Mouse (Mus musculus) kidney, postnatal 14 days (tissue): Measurements from ENCODE around the gene Ttc38.
"Not testable (repeated sequence)": the region's sequence is repeated elsewhere in the genome, so short reads cannot be mapped to it uniquely, and the experiment has no call there.

Experiments used
- DNase-seq: peaks from one replicate; pipeline ENCODE4 v3.0.0; 2022; ENCODE audit warnings: mixed read lengths

Gene Ttc38

GRCm38 (mm10) chr15:85826676-85827075, 5.4 kb upstream of the Ttc38 start:
- DNase-seq, result no peak

- no peak for DNase-seq
Observed at GRCm38 (mm10) chr15:85828071-85828470, 4.0 kb upstream of the Ttc38 start.

GRCm38 (mm10) chr15:85829470-85829869, 2.6 kb upstream of the Ttc38 start:
- no peak for DNase-seq

GRCm38 (mm10) chr15:85832599-85832998, 493 bp downstream of the Ttc38 start:
- DNase-seq, result no peak

- no peak for DNase-seq
Observed at GRCm38 (mm10) chr15:85835335-85835734, 3.2 kb downstream of the Ttc38 start.

- no peak for DNase-seq
Observed at GRCm38 (mm10) chr15:85836887-85837286, 4.8 kb downstream of the Ttc38 start.

GRCm38 (mm10) chr15:85840983-85841382, 8.9 kb downstream of the Ttc38 start:
- DNase-seq, result peak; percentile 30

GRCm38 (mm10) chr15:85841796-85842360, 9.8 kb downstream of the Ttc38 start:
- peak; percentile 32 for DNase-seq

GRCm38 (mm10) chr15:85845071-85845470, 13.0 kb downstream of the Ttc38 start:
- no peak for DNase-seq

GRCm38 (mm10) chr15:85851656-85852392, 19.7 kb downstream of the Ttc38 start:
- DNase-seq, result no peak

- no peak for DNase-seq
Observed at GRCm38 (mm10) chr15:85858980-85859489, 26.9 kb downstream of the Ttc38 start.

GRCm38 (mm10) chr15:85859490-85860031, 27.5 kb downstream of the Ttc38 start, which contains the start of gene Gtse1:
Gene Gtse1 (plus strand): TSS chr15:85859745.
- peak; percentile 96 for DNase-seq

GRCm38 (mm10) chr15:85865913-85866312, 33.8 kb downstream of the Ttc38 start:
- DNase-seq, result not testable (repeated sequence)

GRCm38 (mm10) chr15:85867696-85868095, 35.6 kb downstream of the Ttc38 start:
- DNase-seq, result peak; percentile 81

GRCm38 (mm10) chr15:85877336-85877735, 45.2 kb downstream of the Ttc38 start:
- DNase-seq, result peak; percentile 51

GRCm38 (mm10) chr15:85878848-85879497, 46.9 kb downstream of the Ttc38 start, which contains the start of gene Trmu:
Gene Trmu (plus strand): TSS chr15:85879312.
- peak; percentile 95 for DNase-seq

- no peak for DNase-seq
Observed at GRCm38 (mm10) chr15:85879498-85879895, 47.4 kb downstream of the Ttc38 start.

GRCm38 (mm10) chr15:85885606-85886005, 53.5 kb downstream of the Ttc38 start:
- DNase-seq, result no peak

GRCm38 (mm10) chr15:85889235-85889634, 57.1 kb downstream of the Ttc38 start:
- DNase-seq, result no peak

GRCm38 (mm10) chr15:85891971-85892370, 59.9 kb downstream of the Ttc38 start:
- DNase-seq, result no peak

- DNase-seq, result no peak
Observed at GRCm38 (mm10) chr15:85892498-85893118, 60.5 kb downstream of the Ttc38 start.

- DNase-seq, result no peak
Observed at GRCm38 (mm10) chr15:85893871-85894270, 61.8 kb downstream of the Ttc38 start.

- peak; percentile 81 for DNase-seq
Observed at GRCm38 (mm10) chr15:85896284-85896683, 64.2 kb downstream of the Ttc38 start.
